Mouse (Mus musculus) hindbrain, postnatal 0 days (tissue): ENCODE measurements at regions not wholly inside any gene's neighbourhood (a gene's known extent, or its start where the extent isn't known, plus 50 kb on each side); places are given as distances from the start of the nearest gene placed in this dataset.
A peak's percentile ranks its signal among the peaks of the same experiment; 100 is the strongest.

Experiments used
- ATAC-seq: fragments of 200-750 bp; cut with Nextera tagmentation; 2 replicates; pipeline ENCODE4 v1.8.0; 2017; ENCODE audit warnings: mild to moderate bottlenecking, moderate TSS enrichment, moderate library complexity
- DNase-seq: peaks from one replicate; pipeline ENCODE4 v3.0.0-alpha.2; 2015; ENCODE audit warnings: low spot score
- H3K27ac ChIP-seq: fragments of 300-500 bp; sonication (generic); 2 replicates; pipeline ENCODE4 v1.5.1; 2014; ENCODE audit warnings: mild to moderate bottlenecking
- H3K27me3 ChIP-seq: fragments of 300-500 bp; sonication (generic); 2 replicates; pipeline ENCODE4 v1.6.1; 2014; ENCODE audit warnings: low read length, mixed read lengths; ENCODE audit not compliant: insufficient read depth
- H3K36me3 ChIP-seq: fragments of 300-500 bp; sonication (generic); 2 replicates; pipeline ENCODE4 v1.6.1; 2014; ENCODE audit warnings: low read length, mixed read lengths; ENCODE audit not compliant: insufficient read depth
- H3K4me1 ChIP-seq: fragments of 300-500 bp; sonication (generic); 2 replicates; pipeline ENCODE4 v1.6.1; 2014; ENCODE audit warnings: antibody characterized with exemption, low read length, mixed read lengths; ENCODE audit not compliant: insufficient read depth
- H3K4me2 ChIP-seq: fragments of 300-500 bp; sonication (generic); 2 replicates; pipeline ENCODE4 v1.6.1; 2014; ENCODE audit warnings: low read depth, mild to moderate bottlenecking, low read length, moderate library complexity, mixed read lengths
- H3K4me3 ChIP-seq: fragments of 300-500 bp; sonication (generic); 2 replicates; pipeline ENCODE4 v1.5.1; 2014; ENCODE audit warnings: low read length
- H3K9ac ChIP-seq: fragments of 300-500 bp; sonication (generic); replicated peaks from 2 replicates; pipeline ENCODE4 v1.6.1; 2014; ENCODE audit warnings: mild to moderate bottlenecking, low read length, moderate library complexity, mixed read lengths
- H3K9me3 ChIP-seq: fragments of 300-500 bp; sonication (generic); 2 replicates; pipeline ENCODE4 v1.6.1; 2016; ENCODE audit warnings: low read length, mixed read lengths
- CTCF ChIP-seq: IDR thresholded peaks from 2 replicates; pipeline ENCODE4 v1.5.1; 2016; ENCODE audit warnings: antibody characterized with exemption, control low read depth, low read depth
- WGBS: fragments of 180-500 bp; shearing (Covaris S2); extraction: QIAGEN DNeasy Blood & Tissue Kit; methylation state at CpG from one replicate; pipeline ENCODE4 v1.1.7; 2014; 5-methylcytosine and 5-hydroxymethylcytosine counted together

DNA sequence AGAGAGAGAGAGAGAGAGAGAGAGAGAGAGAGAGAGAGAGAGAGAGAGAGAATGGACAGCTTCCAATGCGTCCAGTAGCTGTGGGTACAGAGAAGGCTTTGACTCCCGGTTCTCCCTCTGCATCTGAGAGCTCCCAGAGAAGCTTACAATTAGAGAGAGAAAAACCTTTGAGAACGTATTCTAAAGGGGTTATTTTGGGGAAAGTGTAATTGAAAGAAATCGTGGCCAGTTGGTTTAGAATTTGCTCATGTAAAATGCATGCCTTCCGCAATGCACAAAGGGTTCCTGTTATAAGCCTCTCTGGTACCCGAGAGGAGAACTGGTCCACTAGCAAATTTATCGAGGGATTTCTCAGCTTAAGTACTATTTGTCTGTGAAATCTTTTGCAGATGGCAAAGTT is 68.2 kb upstream of the Peli2 start:
- TF ChIP-seq CTCF: no peak
- no peaks in the 10 kb centered on the region for H3K4me1 ChIP-seq
- 39% methylated on average over 7 of the region's 7 CpGs for WGBS
- H3K9ac ChIP-seq: no peak overlapping the region
- no peak overlapping the region; the same call in 1 of the 2 replicates for H3K27ac ChIP-seq
- no peaks in the 10 kb centered on the region for H3K9me3 ChIP-seq
- H3K36me3 ChIP-seq: no peaks in the 10 kb centered on the region
- H3K4me3 ChIP-seq: no peak overlapping the region
- no peaks in the 10 kb centered on the region for H3K27me3 ChIP-seq
- ATAC-seq (peak; percentile 74; the same call in 1 of the 2 replicates), DNase-seq (peak; percentile 53)
- H3K4me2 ChIP-seq: no peak overlapping the region

DNA sequence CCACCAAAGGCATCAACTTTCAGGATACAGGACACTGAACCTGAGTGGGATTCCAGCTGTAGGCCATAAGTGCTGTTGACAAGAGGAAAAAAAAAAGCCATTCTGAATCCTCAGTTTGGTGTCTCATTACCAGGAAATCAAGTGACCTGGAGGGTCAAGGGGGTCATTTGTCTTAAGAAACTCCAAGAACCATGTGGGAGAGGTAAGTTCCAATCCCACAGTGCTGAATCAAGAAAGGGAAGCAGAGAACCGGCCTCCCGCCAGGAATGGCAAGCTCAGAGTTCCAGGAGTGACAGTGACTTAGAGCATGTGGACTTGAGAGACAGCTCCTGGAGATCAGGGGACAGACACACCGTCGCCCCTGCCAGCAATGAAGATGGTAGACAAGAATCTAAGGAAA is 67.5 kb upstream of the Peli2 start:
- no peak overlapping the region for H3K4me2 ChIP-seq
- no peaks in the 10 kb centered on the region for H3K4me1 ChIP-seq
- H3K27me3 ChIP-seq: 0 out of 2 replicates have a peak, but pooled peaks cover 2% of the 10 kb centered on the region
- DNase-seq: no peak
- TF ChIP-seq CTCF: no peak
- H3K27ac ChIP-seq: no peak overlapping the region
- ATAC-seq: no peak
- H3K9me3 ChIP-seq: no peaks in the 10 kb centered on the region
- H3K9ac ChIP-seq: no peak overlapping the region
- WGBS: 79% methylated on average over 4 of the region's 4 CpGs
- no peaks in the 10 kb centered on the region for H3K36me3 ChIP-seq
- no peak overlapping the region for H3K4me3 ChIP-seq

DNA sequence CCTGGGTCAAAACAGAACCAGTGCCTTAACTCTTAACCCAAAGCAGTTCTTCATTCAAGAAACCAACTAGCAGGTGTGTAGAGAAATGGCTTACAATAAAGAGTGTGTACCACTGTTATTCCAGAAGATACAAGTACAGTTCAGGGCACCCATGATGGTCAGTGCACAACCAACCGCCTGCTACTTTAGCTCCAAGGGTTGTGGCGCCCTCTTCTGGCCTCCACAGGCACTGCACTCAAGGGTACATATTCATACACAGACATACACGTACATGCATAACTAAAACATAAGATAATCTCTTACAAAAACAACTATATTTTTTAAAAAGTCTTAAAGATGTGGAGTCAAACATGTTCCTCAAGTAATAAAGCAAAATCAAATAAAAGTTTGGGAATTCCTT is 65.9 kb upstream of the Peli2 start:
- H3K36me3 ChIP-seq: no peaks in the 10 kb centered on the region
- no peak overlapping the region for H3K9ac ChIP-seq
- H3K27me3 ChIP-seq: 0 out of 2 replicates have a peak, but pooled peaks cover 3% of the 10 kb centered on the region
- WGBS: 71% methylated on average over 3 of the region's 3 CpGs
- no peak overlapping the region for H3K27ac ChIP-seq
- no peak for DNase-seq
- TF ChIP-seq CTCF: peak; percentile 38
- H3K4me1 ChIP-seq: 0 out of 2 replicates have a peak, but pooled peaks cover 2% of the 10 kb centered on the region
- H3K4me2 ChIP-seq: no peak overlapping the region
- ATAC-seq: no peak
- H3K9me3 ChIP-seq: no peaks in the 10 kb centered on the region
- H3K4me3 ChIP-seq: no peak overlapping the region

DNA sequence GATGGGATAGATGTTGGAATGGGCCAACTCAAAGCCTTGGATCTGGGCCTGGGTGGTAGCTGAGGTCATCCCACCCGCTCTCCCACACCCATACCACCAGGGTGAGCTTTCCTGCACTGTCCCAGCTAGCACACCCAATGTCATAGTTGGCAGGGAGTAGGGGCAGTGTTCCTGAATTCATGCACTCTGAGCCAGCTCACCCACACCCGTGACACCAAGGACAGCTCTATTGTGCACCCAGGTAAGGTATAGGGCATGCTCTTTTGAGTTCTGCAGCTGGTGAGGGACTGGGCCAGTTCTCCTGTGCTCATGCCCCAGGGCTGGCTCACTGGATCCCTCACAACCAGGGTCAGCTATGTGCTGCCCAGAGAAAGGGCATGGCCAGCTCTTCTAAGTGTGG is 64.8 kb upstream of the Peli2 start:
- no peak overlapping the region for H3K4me2 ChIP-seq
- H3K9me3 ChIP-seq: no peaks in the 10 kb centered on the region
- no peak overlapping the region for H3K4me3 ChIP-seq
- no peaks in the 10 kb centered on the region for H3K36me3 ChIP-seq
- ATAC-seq (no peak), DNase-seq (no peak)
- H3K27me3 ChIP-seq: 0 out of 2 replicates have a peak, but pooled peaks cover 3% of the 10 kb centered on the region
- TF ChIP-seq CTCF: no peak
- H3K4me1 ChIP-seq: 0 out of 2 replicates have a peak, but pooled peaks cover 7% of the 10 kb centered on the region
- WGBS: 84% methylated on average over 2 of the region's 2 CpGs
- H3K9ac ChIP-seq: no peak overlapping the region
- H3K27ac ChIP-seq: no peak overlapping the region

DNA sequence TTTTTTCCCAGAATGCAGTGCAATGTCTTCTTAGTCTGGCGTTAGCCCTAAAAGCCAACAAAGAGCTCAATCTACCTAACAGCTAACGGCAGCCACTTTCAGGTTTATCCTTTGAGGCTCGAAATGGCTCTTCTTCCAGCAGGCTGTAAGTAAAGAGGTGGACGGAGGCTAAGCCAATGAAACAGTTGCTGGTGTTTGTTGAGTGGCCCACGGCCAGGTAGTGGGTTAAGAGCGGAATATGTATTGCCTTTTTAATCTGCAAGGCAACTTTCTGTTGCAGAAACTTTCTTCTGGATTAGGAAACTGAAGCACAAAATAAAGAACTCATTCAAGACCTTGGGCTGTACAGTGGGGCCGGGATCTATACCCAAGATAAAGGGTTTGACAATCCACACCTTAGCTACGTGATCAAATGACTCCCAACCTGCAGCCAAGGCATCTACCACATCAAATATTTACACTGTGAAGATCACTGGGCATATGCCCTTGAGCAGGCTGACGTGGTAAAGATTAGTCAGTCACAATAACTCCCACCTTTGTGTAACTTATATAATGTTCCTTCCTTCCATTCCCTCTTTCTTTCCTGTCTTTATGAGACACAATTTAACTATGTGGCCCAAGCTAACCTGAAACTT is 62.3 kb upstream of the Peli2 start:
- no peak overlapping the region for H3K9ac ChIP-seq
- TF ChIP-seq CTCF: no peak
- H3K4me2 ChIP-seq: no peak overlapping the region
- H3K27ac ChIP-seq: no peak overlapping the region
- H3K9me3 ChIP-seq: no peaks in the 10 kb centered on the region
- ATAC-seq: no peak
- H3K27me3 ChIP-seq: 0 out of 2 replicates have a peak, but pooled peaks cover 3% of the 10 kb centered on the region
- WGBS: 94% methylated on average over 9 of the region's 9 CpGs
- DNase-seq: no peak
- H3K4me1 ChIP-seq: 0 out of 2 replicates have a peak, but pooled peaks cover 7% of the 10 kb centered on the region
- no peaks in the 10 kb centered on the region for H3K36me3 ChIP-seq
- H3K4me3 ChIP-seq: no peak overlapping the region

DNA sequence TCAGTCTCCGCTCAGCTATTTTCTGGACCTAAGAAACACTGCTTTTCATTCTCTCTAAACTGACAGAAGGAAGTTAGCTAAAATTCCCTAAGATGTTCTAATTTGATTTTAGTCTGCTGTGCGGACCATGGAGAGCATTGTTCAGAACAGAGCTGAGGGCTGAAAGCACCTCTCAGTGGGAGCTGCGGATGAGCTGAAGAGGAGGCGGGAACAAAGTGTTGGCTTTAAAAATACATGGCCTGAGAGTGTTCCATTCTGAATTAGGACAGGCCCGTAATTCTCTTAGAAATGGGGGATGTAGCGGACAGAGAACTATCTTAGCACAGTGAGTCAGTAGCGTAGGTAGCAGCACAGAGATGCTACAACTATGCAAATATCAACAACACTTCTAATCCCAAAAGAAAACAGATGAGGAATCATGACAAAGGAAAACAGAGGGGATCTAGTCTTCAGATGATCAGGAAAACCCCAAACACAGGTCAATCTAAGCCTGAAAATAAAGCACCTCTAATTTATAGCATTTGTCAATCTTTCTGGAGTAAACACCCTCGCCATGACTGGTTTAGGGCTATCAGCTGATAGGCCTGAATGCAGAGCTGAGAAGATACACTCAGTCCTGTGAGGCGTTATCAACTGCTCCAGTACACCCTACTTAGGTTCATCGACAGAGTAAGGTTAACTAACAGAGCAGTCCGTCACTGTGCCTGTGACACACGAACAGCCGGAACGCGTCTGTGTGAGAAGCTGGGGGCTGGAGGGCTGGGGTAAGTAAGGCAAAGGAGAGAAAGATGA is 60.8 kb upstream of the Peli2 start:
- no peak for DNase-seq
- Histone ChIP-seq H3K27ac (no peak overlapping the region), H3K4me2 (no peak overlapping the region), H3K4me1 (0 out of 2 replicates have a peak, but pooled peaks cover 7% of the 10 kb centered on the region), H3K9me3 (no peaks in the 10 kb centered on the region), H3K4me3 (no peak overlapping the region), H3K9ac (no peak overlapping the region), H3K36me3 (no peaks in the 10 kb centered on the region), H3K27me3 (0 out of 2 replicates have a peak, but pooled peaks cover 3% of the 10 kb centered on the region)
- WGBS: 61% methylated on average over 15 of the region's 15 CpGs
- no peak for TF ChIP-seq CTCF
- ATAC-seq: no peak
